Mouse (Mus musculus): Measurements from ENCODE around the gene Efna5. TPM values are rescaled to one million over a fixed set of nuclear protein-coding genes. Genes with fewer than 3 reads are reported as not detected.

The Efna5 gene
- polyA plus RNA-seq, 1 experiment from 2014 or later: 81.4 TPM

DNA sequence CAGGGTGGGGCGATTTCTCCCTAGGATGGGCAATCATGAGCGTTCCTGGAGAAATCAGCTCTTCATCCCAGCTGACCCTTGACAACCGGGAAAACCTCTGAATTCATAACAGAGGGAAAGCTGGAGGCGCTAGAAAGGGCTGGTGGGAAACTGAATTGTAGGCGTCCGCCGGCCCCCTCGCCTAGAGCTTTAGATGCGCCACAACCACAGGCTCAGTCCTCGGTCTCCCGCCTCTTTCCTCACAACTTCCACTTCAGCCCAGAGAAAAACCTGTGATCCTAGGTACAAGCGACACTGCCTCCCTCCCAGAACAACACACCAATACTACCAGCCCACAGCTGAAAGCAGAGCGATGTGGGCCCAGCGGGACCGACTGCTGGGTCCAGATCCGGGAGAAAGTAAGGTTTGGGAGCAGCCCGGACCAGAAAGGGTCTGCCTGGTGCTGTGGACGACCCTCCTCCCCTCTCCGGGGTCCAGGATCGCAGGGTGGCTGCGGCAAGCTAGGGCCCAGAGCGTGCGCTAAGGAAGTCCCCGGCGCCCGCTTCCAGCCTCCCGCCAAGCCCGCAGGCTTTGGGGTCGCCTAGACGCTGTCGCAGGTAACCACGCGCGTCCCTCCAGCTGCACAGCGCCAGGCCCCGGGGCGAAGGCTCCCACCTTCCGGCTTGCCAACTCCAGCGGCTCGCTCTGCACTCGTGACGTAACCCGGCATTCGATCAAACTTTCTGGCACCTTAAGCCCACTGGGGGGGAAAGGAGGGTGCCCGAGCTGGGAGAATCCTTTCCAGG lies 1.4 kb downstream of the Efna5 start:
- under 1% methylated on average over 44 of the region's 45 CpGs for WGBS
- H3K27ac ChIP-seq: peak overlapping the region; percentile 95
- H3K4me3 ChIP-seq (replicated peaks): peak overlapping the region; percentile 91
- peak overlapping the region; percentile 98 for H3K4me2 ChIP-seq (replicated peaks)
- no peaks in the 10 kb centered on the region for H3K9me3 ChIP-seq
- no peak for ATAC-seq
- no peaks in the 10 kb centered on the region for H3K36me3 ChIP-seq
- peaks cover 27% of the 10 kb centered on the region for H3K4me1 ChIP-seq (replicated peaks)
- H3K27me3 ChIP-seq: peaks cover 9% of the 10 kb centered on the region; the same call in 1 of the 2 replicates
- H3K9ac ChIP-seq (replicated peaks): peak overlapping the region; percentile 98

DNA sequence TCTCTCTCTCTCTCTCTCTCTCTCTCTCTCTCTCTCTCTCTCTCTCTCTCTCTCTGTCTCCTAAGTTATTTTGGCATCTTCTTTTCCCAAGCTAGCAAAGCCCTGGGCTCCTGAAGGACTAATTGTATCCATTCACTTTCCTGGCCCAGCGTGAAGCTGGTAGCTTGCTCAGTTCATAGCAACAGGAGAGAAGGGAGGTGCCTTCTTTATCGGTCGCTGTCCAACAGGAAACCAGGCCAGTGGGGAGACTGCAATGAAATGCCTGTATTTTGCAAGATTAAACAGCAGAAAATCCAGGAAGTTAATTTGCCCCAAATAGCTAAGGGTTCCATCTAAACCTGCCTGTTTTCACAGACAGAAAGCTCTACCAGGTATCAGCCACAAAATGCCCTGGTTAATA lies 5.4 kb downstream of the Efna5 start:
- Histone ChIP-seq H3K27ac (no peak overlapping the region), H3K9me3 (no peaks in the 10 kb centered on the region), H3K36me3 (no peaks in the 10 kb centered on the region), H3K27me3 (peaks cover 14% of the 10 kb centered on the region), H3K9ac (replicated peaks) (peak overlapping the region; percentile 44), H3K4me2 (replicated peaks) (peak overlapping the region; percentile 41), H3K4me3 (replicated peaks) (peak overlapping the region; percentile 17), H3K4me1 (replicated peaks) (peaks cover 57% of the 10 kb centered on the region)
- WGBS: 8% methylated on average over 3 of the region's 3 CpGs
- no peak for ATAC-seq

DNA sequence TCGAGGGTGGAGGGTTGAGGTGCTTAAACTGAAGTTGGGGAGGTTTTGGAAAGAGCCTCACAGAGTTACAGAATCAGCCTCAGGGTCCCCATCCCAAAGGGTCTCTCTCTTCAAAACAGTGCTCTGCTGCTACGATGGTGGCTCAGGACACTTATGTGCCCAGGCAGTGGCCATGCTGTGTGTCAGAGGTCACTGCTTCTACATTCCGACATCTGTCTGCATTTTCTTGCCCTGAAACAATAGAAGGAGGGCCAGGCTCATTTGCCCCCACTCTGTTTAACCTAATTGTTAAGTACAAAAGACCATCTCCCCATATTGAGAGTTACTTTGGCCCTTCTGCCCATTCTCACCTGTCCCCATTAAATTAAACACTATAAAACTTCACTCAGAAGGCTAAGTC lies 9.2 kb downstream of the Efna5 start:
- Histone ChIP-seq H3K9me3 (no peaks in the 10 kb centered on the region), H3K4me1 (replicated peaks) (peaks cover 47% of the 10 kb centered on the region), H3K4me3 (replicated peaks) (peak overlapping the region; percentile 16), H3K27me3 (peaks cover 11% of the 10 kb centered on the region; the same call in 1 of the 2 replicates), H3K36me3 (no peaks in the 10 kb centered on the region), H3K9ac (replicated peaks) (peak overlapping the region; percentile 44; the same call in 1 of the 2 replicates), H3K4me2 (replicated peaks) (peak overlapping the region; percentile 51), H3K27ac (no peak overlapping the region)
- ATAC-seq: no peak
- 9% methylated on average over 3 of the region's 3 CpGs for WGBS

DNA sequence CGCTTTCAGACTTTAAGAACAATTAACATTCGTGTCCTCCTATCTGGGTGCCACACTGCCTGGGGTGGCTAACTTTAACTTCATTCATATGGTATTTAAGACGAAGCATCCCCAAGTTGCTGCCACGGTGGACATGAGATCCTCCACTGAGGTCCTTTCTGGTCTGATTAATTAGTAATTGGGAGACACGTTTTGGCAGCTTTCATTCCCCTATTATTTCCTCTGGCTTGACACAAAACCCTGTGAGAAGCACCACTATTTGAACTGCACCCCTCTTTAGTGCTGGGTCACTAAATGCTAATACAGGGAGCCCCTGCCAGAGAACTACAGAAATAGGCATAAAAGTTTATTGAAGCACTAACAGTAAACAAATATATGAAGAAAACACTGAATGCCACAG lies 9.9 kb downstream of the Efna5 start:
- Histone ChIP-seq H3K9ac (replicated peaks) (no peak overlapping the region; the same call in 1 of the 2 replicates), H3K4me1 (replicated peaks) (peaks cover 45% of the 10 kb centered on the region), H3K9me3 (no peaks in the 10 kb centered on the region), H3K27ac (no peak overlapping the region), H3K27me3 (peaks cover 7% of the 10 kb centered on the region; the same call in 1 of the 2 replicates), H3K36me3 (no peaks in the 10 kb centered on the region), H3K4me3 (replicated peaks) (peak overlapping the region; percentile 16), H3K4me2 (replicated peaks) (peak overlapping the region; percentile 51)
- ATAC-seq: peak; percentile 43; the same call in 1 of the 2 replicates
- 24% methylated on average over 5 of the region's 5 CpGs for WGBS

DNA sequence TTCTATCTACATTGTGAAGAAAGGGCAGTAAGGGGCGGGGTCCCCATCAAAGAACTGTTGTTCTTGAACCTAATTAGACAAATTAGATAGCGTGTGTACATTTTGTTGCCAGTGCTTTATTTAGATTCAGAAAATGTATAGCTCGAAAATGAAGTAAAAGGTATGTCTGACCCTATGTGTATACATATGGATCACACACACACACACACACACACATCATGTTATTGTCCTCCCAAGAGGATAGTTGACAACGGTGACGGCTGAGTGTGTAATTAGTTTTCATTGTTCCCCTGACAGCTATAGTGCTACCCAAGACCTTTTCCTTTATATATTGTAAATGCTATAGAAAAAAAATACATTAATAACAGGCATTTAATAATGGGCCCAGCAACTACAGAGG lies 10.7 kb downstream of the Efna5 start:
- Histone ChIP-seq H3K4me1 (replicated peaks) (peaks cover 39% of the 10 kb centered on the region), H3K9ac (replicated peaks) (no peak overlapping the region), H3K9me3 (no peaks in the 10 kb centered on the region), H3K4me3 (replicated peaks) (no peak overlapping the region), H3K4me2 (replicated peaks) (peak overlapping the region; percentile 51), H3K27me3 (peaks cover 5% of the 10 kb centered on the region; the same call in 1 of the 2 replicates), H3K27ac (no peak overlapping the region; the same call in 1 of the 2 replicates), H3K36me3 (no peaks in the 10 kb centered on the region)
- 41% methylated on average over 5 of the region's 5 CpGs for WGBS
- no peak for ATAC-seq

DNA sequence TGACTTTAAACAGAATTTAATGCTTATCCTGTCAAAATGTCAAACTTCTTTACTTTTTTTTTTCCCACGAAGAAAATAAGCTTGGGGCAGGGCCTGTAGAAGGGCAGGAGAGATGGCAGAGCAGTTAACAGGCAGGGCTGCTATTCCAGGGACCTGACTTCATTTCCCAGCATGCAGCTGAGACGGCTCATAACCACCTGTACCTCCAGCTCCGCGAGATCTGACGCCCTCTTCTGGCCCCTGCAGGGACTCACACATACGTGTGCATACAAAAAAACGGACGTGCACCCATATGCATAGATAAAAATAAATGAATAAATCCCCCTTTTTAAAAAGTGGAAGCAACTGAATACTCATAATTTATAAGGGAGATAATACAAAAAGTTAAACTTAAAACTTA lies 16.2 kb downstream of the Efna5 start:
- 93% methylated on average over 8 of the region's 8 CpGs for WGBS
- Histone ChIP-seq H3K27me3 (no peaks in the 10 kb centered on the region), H3K36me3 (no peaks in the 10 kb centered on the region), H3K27ac (no peak overlapping the region), H3K4me1 (replicated peaks) (peaks cover 37% of the 10 kb centered on the region), H3K4me2 (replicated peaks) (no peak overlapping the region), H3K9me3 (no peaks in the 10 kb centered on the region), H3K9ac (replicated peaks) (no peak overlapping the region), H3K4me3 (replicated peaks) (no peak overlapping the region)
- ATAC-seq: no peak

DNA sequence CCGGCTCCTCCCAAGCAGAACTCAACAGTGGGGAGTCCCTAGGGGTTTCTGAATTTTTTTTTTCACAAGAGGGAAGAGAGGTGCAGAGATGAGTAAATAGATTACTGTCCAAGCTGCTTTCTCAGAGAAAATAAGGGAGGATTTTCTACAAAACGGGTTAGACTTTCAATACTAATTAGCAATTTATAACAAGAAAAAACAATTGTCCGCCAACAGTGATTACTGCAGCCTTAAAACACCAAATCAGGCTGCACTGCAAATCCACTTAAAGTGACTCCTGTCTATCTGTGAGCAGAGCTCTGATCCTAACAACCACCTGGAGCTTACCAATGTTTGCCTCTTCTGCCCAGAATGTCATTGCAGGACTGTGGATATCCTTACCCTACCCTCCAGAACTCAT lies 18.1 kb downstream of the Efna5 start:
- Histone ChIP-seq H3K4me1 (replicated peaks) (peaks cover 42% of the 10 kb centered on the region), H3K27ac (peak overlapping the region; percentile 84), H3K9ac (replicated peaks) (0 out of 2 replicates have a peak overlapping the region, but pooled peaks have one; percentile 21), H3K36me3 (no peaks in the 10 kb centered on the region), H3K4me2 (replicated peaks) (peak overlapping the region; percentile 44; the same call in 1 of the 2 replicates), H3K4me3 (replicated peaks) (no peak overlapping the region), H3K27me3 (no peaks in the 10 kb centered on the region), H3K9me3 (no peaks in the 10 kb centered on the region)
- WGBS: 27% methylated on average over 3 of the region's 3 CpGs
- no peak for ATAC-seq

DNA sequence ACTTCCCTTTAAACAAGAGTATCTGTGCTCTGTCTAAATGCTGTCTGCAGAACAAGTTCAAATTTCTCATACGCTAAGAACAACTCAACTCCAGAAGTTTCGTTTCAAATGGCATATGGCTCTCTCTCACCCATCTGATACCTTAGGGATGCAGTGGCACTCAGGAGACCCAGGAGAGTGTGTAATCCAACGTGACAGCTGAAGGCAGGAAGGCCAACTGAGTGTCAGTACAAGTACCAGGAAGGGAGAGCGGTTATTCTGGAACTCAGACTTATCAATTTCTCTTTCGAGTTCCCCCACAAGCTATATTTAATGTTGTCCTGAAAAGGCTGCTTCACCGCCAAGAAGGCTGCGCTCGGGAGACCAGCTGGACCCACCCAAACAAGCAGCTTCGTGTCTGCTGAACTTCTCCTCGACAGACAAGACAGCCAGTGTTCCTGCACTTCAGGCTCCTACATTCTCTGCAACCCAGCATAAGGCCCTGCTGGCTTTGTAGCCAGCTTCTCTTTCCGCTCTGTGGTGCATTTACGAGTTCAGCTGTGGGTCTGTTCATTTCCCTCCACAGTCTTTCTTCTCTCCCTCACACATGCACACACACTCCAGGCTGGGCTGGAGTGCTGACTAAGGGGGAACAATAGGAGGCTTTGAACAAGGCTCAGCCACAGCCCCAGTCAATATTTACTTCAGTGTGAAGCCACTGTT lies 18.7 kb downstream of the Efna5 start:
- ATAC-seq: peak; percentile 91
- Histone ChIP-seq H3K27ac (peak overlapping the region; percentile 84), H3K36me3 (no peaks in the 10 kb centered on the region), H3K27me3 (0 out of 2 replicates have a peak, but pooled peaks cover 2% of the 10 kb centered on the region), H3K9ac (replicated peaks) (0 out of 2 replicates have a peak overlapping the region, but pooled peaks have one; percentile 41), H3K4me1 (replicated peaks) (peaks cover 42% of the 10 kb centered on the region), H3K4me2 (replicated peaks) (peak overlapping the region; percentile 44), H3K4me3 (replicated peaks) (0 out of 2 replicates have a peak overlapping the region, but pooled peaks have one; percentile 17), H3K9me3 (no peaks in the 10 kb centered on the region)
- WGBS: 17% methylated on average over 12 of the region's 12 CpGs

DNA sequence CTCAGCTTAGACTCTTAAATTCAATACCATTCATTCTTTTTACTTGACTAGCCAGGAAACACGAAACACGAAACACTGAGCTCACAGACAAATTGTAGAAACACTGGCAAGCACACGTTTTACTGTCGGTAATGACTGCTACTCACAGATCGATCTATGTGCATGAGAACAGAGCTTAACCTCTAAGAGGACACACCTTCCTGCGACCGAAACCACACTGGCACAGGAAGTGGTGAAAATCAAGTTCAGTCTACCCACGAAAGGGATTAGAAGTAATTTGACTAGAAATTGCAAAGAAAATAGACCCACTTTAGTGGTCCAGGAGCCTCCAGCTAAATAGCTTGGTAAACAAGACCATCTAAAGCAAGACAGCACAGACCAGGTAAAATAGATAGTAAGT lies 23.8 kb downstream of the Efna5 start:
- ATAC-seq: no peak
- Histone ChIP-seq H3K4me2 (replicated peaks) (0 out of 2 replicates have a peak overlapping the region, but pooled peaks have one; percentile 1), H3K4me1 (replicated peaks) (peaks cover 50% of the 10 kb centered on the region), H3K9me3 (no peaks in the 10 kb centered on the region), H3K9ac (replicated peaks) (no peak overlapping the region), H3K27me3 (0 out of 2 replicates have a peak, but pooled peaks cover 2% of the 10 kb centered on the region), H3K4me3 (replicated peaks) (no peak overlapping the region), H3K27ac (no peak overlapping the region), H3K36me3 (no peaks in the 10 kb centered on the region)
- WGBS: 66% methylated on average over 8 of the region's 8 CpGs

DNA sequence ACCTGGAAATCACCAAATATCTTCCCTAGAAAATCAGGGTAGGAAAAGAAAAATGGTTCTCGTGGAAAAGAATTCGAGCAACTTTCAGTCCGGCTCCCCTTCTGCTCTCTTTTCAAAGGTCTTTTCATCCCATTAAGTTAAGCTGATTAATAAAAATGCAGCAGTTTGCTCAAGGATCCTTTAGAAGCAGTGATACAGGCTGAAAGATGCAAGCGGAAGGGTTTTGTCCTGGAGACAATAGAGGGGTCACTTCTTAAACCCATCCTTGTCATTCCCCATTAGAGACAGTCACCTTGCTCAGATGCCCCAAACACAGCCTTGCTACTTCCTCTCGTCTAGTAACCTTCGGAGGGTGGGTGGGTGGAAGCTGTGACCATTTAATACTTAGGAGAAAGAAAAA lies 27.4 kb downstream of the Efna5 start:
- Histone ChIP-seq H3K4me3 (replicated peaks) (0 out of 2 replicates have a peak overlapping the region, but pooled peaks have one; percentile 12), H3K9me3 (no peaks in the 10 kb centered on the region), H3K27me3 (peaks cover 6% of the 10 kb centered on the region; the same call in 1 of the 2 replicates), H3K4me2 (replicated peaks) (peak overlapping the region; percentile 37), H3K36me3 (no peaks in the 10 kb centered on the region), H3K27ac (peak overlapping the region; percentile 73), H3K4me1 (replicated peaks) (peaks cover 55% of the 10 kb centered on the region), H3K9ac (replicated peaks) (no peak overlapping the region)
- under 1% methylated on average over 6 of the region's 6 CpGs for WGBS
- no peak for ATAC-seq

DNA sequence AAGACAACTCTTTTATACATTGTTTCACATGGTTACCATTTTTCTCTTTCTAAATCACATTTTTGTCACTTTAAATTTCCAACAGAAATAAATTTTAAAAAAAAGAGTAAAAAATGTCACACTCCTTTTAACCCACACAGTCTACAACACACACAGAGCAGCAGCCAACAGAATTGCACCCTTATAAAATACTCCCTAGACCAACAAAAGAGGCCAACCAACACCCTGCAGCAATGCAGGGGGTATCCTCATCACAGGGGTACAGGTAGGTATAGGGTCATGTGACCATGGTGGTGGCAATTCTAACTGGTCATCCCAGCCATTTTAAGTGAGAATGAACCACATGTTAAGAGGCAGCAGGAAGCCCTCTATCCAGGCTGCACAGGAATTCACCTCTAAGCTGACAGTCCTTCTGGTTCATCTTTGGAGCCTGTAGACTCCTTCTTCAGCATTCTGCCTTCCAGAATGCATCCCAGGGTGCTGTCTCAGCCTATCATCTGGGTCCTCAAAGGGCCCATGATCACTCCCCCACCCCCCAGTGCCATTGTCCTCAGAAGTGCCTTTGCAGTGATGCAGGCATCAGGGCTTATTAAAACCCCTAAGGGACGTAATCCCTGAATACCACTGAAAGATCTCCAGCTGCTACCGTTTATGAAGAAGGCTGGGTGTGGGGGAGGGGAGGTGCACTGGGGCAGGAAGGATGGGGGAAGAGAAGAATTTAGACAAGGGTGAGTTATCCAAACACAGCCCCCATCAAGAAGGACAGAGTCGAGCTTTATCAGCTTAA lies 28.1 kb downstream of the Efna5 start:
- H3K27ac ChIP-seq: peak overlapping the region; percentile 73
- H3K9me3 ChIP-seq: no peaks in the 10 kb centered on the region
- peaks cover 8% of the 10 kb centered on the region for H3K27me3 ChIP-seq
- peak overlapping the region; percentile 37 for H3K4me2 ChIP-seq (replicated peaks)
- peaks cover 56% of the 10 kb centered on the region for H3K4me1 ChIP-seq (replicated peaks)
- WGBS: 2% methylated on average over 3 of the region's 3 CpGs
- peak; percentile 85 for ATAC-seq
- H3K36me3 ChIP-seq: no peaks in the 10 kb centered on the region
- peak overlapping the region; percentile 12; the same call in 1 of the 2 replicates for H3K4me3 ChIP-seq (replicated peaks)
- H3K9ac ChIP-seq (replicated peaks): peak overlapping the region; percentile 46; the same call in 1 of the 2 replicates

All from midbrain, embryonic 13.5 days (tissue).